Mouse (Mus musculus) cerebellum, postnatal 10 days (tissue): ENCODE measurements around the gene Emid1.

Experiments used
- DNase-seq, 2 experiments: peaks; one replicate each; pipeline ENCODE4 v3.0.0; 2021; ENCODE audit warnings: mixed read lengths in 2 of 2

The Emid1 gene

DNA sequence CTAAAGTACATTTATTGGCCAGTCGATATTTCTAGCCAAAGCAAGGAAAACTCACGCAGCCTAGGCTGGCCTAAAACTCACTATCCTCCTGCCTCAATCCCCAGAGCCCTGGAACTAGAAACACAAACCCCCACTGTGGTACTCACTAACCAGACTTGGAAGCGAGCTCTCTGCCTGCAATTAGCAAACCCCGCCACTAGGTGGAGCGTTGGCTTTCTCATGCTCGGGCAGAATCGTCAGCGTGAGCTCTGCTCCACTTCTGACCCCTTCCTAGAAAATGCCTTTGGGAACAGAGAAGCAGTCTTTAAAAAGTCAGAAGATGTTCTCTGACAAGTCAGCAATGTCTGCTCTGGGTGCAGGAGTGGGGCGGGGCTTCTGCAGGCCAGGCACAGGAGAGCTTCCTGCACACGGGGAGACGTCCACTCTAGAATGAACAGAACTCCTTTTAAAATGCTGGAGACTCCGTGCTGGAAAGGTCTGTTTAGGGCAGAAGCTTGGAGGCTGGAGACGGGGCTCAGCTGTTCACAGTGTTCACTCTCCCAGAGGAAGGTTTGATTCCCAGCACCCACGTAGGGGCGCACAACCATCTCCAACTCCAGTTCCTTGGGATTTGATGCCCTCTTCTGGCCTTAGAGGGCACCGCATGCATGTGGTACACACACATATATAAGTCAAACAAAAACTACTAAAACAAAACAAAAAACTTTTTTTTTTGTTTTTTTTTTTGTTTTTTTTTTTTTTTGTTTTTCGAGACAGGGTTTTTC lies 8.8 kb upstream of the Emid1 start:
- peak; percentile 62 to 65 for DNase-seq

GRCm38 (mm10) chr11:5158056-5158455 lies 6.0 kb upstream of the Emid1 start:
- no peak for DNase-seq

DNA sequence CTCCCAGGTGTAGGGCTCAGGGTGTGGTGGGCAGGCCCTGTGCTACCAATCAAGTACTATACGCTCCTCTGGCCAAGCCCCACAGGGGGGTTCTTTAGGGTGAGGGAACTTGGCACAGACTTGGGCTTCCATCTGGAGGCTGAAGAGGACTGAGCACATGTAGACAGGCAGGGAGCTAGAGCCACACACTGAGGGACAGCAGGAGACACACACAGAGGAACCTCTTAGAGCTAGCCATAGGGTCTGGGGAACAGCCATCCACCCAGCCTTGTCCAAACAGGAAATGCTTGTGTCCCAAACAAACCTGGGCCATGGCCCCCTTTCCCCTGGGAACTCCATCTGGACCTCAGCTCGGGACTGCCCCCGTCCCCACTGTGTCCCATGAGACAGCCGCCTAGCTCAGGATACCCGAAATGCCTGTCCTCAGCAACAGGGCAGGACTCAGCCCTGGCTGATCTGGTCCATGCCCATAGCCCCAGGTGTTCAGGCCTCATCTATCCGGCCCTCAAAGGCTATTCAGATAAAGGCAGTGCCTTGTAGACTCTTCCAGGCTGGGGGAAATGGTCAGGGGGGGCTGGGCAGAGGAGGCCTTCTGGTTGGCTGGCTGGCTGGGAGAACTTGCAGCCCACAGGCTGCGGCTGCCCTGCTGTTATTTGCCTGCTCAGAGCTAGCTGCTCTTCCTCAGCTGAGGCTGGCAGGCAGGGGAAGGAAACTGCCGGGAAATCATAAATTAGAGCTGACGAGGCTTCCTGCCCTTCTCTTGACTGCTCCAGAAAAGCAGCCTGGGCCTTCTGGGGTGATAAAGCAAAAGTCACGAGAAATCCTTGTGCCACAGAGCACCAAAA lies 3.1 kb upstream of the Emid1 start:
- peak; percentile 69 to 83 for DNase-seq

GRCm38 (mm10) chr11:5151247-5151630 lies 818 bp downstream of the Emid1 start:
- DNase-seq, result peak in 1 of 2 experiments; percentile 24

- DNase-seq, result peak in 1 of 2 experiments; percentile 24
Observed at GRCm38 (mm10) chr11:5150416-5151246, 1.4 kb downstream of the Emid1 start.

DNA sequence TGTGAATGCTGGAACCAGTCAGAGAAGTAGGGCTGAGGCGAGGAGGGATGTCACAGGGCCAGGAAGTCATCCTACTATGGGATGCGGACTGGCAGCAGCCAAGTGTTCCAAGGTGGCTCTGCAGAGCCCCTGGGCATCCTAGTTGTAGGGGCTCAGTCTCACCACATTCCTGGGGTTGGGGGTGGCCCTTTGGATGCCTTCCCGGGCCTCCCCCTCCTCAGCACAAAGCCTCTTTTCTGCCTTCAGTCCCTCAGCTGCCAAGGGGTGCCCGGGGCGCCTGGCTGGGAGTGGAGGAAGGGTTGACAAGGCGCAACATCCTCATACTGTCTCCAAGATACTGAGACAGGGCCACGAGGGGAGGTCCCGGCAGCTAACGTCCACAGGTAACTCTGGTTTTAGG lies 2.1 kb downstream of the Emid1 start:
- peak in 1 of 2 experiments; percentile 55 for DNase-seq

DNA sequence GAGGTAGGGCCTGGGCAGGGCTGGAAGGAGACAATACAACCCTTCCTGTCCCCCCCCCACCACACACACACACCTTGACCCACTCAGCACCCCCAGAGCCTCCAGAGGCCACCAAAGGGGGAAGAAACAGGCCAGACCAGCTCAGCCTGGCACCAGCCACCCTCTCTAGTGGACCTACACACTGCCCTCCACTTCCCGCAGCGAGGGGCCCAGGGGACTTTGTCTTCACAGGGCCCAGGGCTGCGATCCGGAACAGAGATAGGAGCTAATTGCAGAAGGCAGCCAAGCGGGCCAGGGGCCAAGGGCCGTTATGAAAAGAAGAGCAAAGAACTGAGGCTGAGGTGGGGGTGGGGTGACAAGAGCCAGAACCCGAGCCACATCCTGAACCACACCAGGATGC lies 2.8 kb downstream of the Emid1 start:
- DNase-seq, result peak in 1 of 2 experiments; percentile 50

DNA sequence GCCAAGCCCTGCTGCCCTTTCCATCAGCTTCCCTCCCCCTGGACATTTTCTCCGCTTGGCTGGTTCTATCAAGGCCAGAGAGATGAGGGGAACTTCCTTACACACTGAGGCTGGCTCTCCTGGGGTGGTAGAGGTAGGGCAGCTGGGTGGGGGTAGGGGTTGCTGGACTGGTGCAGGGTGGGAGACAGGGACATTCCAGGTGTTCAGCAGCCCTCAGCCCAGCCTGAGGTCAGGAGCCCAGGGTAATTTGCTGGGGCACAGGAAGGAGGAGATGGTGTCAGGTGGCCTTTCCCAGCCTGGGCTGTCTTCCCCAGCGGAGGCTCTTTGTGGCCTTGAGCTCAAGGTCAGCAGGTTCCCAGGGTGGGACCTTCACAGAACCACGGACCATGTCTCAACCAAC lies 6.5 kb downstream of the Emid1 start:
- no peak for DNase-seq

DNA sequence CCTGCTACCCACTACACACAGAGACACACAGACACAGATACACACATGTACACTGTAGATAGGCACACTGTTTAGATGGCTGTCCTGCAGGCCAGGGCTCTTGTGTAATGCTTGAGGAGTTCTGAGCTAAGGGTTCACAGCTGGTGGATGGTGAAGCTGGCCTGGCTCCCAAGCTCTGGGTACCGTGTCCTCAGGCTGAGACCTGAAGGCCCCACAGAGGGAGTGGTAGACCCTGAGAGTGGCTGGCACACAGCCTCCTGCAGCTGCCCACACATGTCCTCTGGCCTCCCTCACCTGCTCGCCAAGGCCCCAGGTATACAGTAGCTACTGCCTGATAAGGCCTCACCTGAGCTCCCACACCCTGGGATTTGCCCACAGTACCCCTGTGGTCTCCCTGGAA lies 10.1 kb downstream of the Emid1 start:
- no peak for DNase-seq

DNA sequence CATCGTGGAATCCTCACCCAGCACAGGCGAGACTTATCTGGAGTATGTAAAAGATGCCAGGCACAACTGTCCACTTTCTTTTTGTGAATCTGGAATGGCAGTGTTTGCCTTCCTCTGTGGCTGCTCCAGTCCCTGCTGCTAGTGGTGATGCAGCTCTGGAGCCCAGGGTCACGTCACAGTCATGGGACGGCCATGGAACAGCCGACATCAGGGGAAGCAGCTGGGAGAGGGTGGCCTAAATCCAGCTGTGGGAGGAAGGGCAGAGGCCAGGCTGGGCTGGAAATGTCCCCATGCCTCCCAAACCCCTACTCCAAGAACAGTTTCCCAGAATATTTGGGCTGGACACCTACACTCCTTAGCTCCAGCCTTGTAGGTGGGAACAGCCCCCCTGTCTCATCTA lies 10.8 kb downstream of the Emid1 start:
- no peak for DNase-seq

DNA sequence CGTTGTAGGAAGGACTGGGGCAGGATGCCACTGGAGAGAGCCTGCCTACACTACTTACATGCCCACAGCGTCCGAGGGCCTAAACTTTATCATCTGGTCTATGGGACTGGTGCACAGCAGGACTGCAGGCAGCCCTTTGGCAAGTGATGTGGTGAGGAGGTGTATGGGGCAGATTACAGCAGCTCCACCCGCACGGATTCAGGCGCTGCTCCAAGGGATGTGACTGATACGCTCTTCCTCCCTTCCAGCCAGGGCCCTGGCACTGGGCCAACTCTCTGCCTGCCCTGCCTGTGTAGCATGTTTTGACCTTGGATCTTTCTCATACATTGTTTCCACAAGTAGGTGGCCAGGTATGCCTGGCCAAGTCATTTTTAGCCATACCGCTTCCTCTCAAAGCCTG lies 11.4 kb downstream of the Emid1 start:
- peak; percentile 87 to 90 for DNase-seq

GRCm38 (mm10) chr11:5139372-5139771 lies 12.7 kb downstream of the Emid1 start:
- no peak for DNase-seq

DNA sequence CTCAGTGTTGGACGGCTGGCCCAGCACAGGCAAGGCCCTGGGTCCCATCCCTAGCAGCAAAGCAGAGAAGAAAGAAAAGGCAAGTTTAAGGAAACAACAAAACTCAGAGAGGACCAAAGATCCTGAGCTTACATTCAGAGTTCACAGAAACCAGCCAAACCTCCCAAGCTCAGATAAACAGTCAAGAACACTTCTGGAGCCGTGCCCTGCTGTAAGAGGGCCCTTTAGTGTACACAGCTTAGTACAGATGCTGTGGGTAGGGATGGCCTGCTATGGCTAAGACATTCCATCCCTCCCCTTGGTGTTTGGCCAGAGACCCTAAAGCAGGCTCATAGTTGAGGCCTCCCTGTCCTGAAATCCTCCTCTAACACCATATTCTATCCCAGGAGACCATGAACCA lies 13.4 kb downstream of the Emid1 start:
- no peak for DNase-seq

DNA sequence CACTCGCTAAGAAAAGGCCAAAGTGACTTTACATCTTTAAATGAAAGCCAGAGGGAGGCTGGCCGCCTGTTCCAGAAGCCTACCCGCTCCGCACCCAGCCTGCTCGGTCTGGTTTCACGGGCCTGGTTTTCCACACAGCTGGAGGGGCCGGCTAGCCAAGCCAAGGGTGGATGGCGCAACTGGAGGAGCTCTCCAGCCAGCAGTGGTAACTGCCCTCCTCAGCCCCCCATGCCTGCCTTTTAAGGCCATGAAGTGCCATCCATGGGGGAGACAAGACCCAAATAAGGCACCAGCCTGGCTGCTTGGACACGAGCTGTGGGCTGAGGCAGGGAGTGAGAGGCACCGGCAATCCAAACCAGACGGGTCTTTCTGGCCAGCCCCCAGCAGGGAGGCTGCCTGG lies 16.1 kb downstream of the Emid1 start:
- peak in 1 of 2 experiments; percentile 45 for DNase-seq

GRCm38 (mm10) chr11:5132751-5133150 lies 19.3 kb downstream of the Emid1 start:
- DNase-seq, result no peak

DNA sequence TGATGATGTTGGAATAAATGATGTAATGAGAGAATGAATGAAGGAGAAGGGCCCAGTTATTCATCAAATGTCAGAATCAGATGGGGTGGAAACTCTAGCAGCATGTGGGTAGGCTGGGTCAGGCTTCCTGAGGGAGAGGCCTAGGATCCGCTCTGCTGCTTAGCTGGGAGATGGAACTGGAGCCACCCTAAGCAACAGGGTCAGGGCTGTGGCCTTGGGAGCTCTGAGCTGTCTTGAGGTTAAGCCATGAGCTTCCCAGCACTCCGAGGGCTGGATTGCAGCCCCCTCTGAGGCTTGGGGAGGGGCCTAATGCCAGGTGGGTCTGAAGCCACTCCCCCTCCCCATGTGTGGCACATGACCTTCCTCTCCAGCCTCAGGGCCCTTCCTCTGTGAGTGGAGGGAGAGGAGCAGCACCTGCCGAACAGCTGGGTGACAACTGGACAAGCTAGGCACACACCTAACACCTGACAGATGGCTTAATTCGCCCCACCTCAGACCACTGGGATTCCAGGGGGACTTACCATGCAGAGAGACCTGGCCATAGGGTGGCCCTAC lies 21.9 kb downstream of the Emid1 start:
- DNase-seq, result no peak

- peak in 1 of 2 experiments; percentile 46 for DNase-seq
Observed at GRCm38 (mm10) chr11:5129035-5129480, 23.0 kb downstream of the Emid1 start.

GRCm38 (mm10) chr11:5125713-5126112 lies 26.3 kb downstream of the Emid1 start:
- no peak for DNase-seq

- DNase-seq, result peak; percentile 87 to 94
Observed at GRCm38 (mm10) chr11:5114931-5115581, 37.0 kb downstream of the Emid1 start.

- DNase-seq, result no peak
Observed at GRCm38 (mm10) chr11:5113645-5114044, 38.4 kb downstream of the Emid1 start.

- DNase-seq, result peak in 1 of 2 experiments; percentile 52
Observed at GRCm38 (mm10) chr11:5109441-5109840, 42.6 kb downstream of the Emid1 start.

GRCm38 (mm10) chr11:5103986-5104509 lies 48.0 kb downstream of the Emid1 start:
- peak in 1 of 2 experiments; percentile 13 for DNase-seq
